Mouse (Mus musculus) limb, embryonic 14.5 days (tissue): ENCODE measurements around the gene Krt23. TPM values are rescaled to one million over a fixed set of nuclear protein-coding genes. Genes with fewer than 3 reads are reported as not detected.

Source experiments
- ATAC-seq: fragments of 200-750 bp; cut with Nextera tagmentation; 2 replicates; pipeline ENCODE4 v1.8.0; 2017; ENCODE audit warnings: low read depth, moderate number of reproducible peaks, moderate TSS enrichment; ENCODE audit not compliant: low FRiP score
- DNase-seq: peaks from one replicate; pipeline ENCODE4 v3.0.0-alpha.2; 2015; ENCODE audit warnings: low spot score
- H3K27ac ChIP-seq: fragments of 300-500 bp; sonication (generic); replicated peaks from 2 replicates; pipeline ENCODE4 v1.5.1; 2014; ENCODE audit warnings: low read depth, mild to moderate bottlenecking, low read length, moderate library complexity, mixed read lengths
- H3K27me3 ChIP-seq: fragments of 300-500 bp; sonication (generic); 2 replicates; pipeline ENCODE4 v1.6.1; 2014; ENCODE audit warnings: low read length, mixed read lengths; ENCODE audit not compliant: control insufficient read depth, insufficient read depth
- H3K36me3 ChIP-seq: fragments of 300-500 bp; sonication (generic); 2 replicates; pipeline ENCODE4 v1.6.1; 2014; ENCODE audit warnings: mild to moderate bottlenecking, low read length, moderate library complexity, mixed read lengths; ENCODE audit not compliant: control insufficient read depth, insufficient read depth
- H3K4me1 ChIP-seq: fragments of 300-500 bp; sonication (generic); 2 replicates; pipeline ENCODE4 v1.6.1; 2014; ENCODE audit warnings: antibody characterized with exemption, low read length, mixed read lengths; ENCODE audit not compliant: control insufficient read depth, insufficient read depth
- H3K4me2 ChIP-seq: fragments of 300-500 bp; sonication (generic); replicated peaks from 2 replicates; pipeline ENCODE4 v1.6.1; 2014; ENCODE audit warnings: low read depth, mild to moderate bottlenecking, low read length, moderate library complexity; ENCODE audit not compliant: severe bottlenecking
- H3K4me3 ChIP-seq: fragments of 300-500 bp; sonication (generic); replicated peaks from 2 replicates; pipeline ENCODE4 v1.5.1; 2014; ENCODE audit warnings: low read length
- H3K9ac ChIP-seq: fragments of 300-500 bp; sonication (generic); 2 replicates; pipeline ENCODE4 v1.6.1; 2014; ENCODE audit warnings: mild to moderate bottlenecking, low read depth, low read length, moderate library complexity; ENCODE audit not compliant: severe bottlenecking
- H3K9me3 ChIP-seq: fragments of 300-500 bp; sonication (generic); 2 replicates; pipeline ENCODE4 v1.6.1; 2016; ENCODE audit warnings: low read length; ENCODE audit not compliant: control insufficient read depth
- POLR2A ChIP-seq: fragments of 200-500 bp; IDR thresholded peaks from 2 replicates; pipeline ENCODE4 v1.8.0; 2012; ENCODE audit warnings: inconsistent platforms, mild to moderate bottlenecking, moderate library complexity, borderline replicate concordance; ENCODE audit not compliant: insufficient read depth, insufficient read length; ENCODE audit errors: extremely low read depth
- WGBS: fragments of 180-500 bp; shearing (Covaris S2); extraction: QIAGEN DNeasy Blood & Tissue Kit; methylation state at CpG from one replicate; pipeline ENCODE4 v1.1.7; 2014; 5-methylcytosine and 5-hydroxymethylcytosine counted together
- polyA plus RNA-seq, 2 experiments: library from polyadenylated mRNA; depleted of rRNA in 1 of 2; stranded (reverse) in 1 of 2; unstranded in 1 of 2; fragments of >200 nt; fragmentation: Nextera tagmentation in 1 of 2; extraction: Ambion mirVana in 1 of 2; gene quantifications; 2 replicates each; pipeline versions ENCODE4 v1.2.1 to v1.2.3; 2012 to 2014

The Krt23 gene
- polyA plus RNA-seq, 2 experiments = 1.2 to 3.7 TPM

- H3K27me3 ChIP-seq = no peaks in the 10 kb centered on the region
- DNase-seq (peak; percentile 5), ATAC-seq (no peak)
- 53% methylated on average over 12 of the region's 12 CpGs for WGBS
- H3K9me3 ChIP-seq = no peaks in the 10 kb centered on the region
- H3K36me3 ChIP-seq = no peaks in the 10 kb centered on the region
- H3K27ac ChIP-seq = no peak overlapping the region
- H3K4me3 ChIP-seq = no peak overlapping the region
- no peaks in the 10 kb centered on the region for H3K4me1 ChIP-seq
- no peak for TF ChIP-seq POLR2A
- H3K4me2 ChIP-seq = no peak overlapping the region
- no peak overlapping the region for H3K9ac ChIP-seq
Measured at GRCm38 (mm10) chr11:99430670-99431069, 62.3 kb downstream of the Krt23 start.

Other genes with a start within 250 kb of the Krt23 start
Only the 30 nearest of the 31 such genes appear.
- 0.35 and 0.44 TPM in 2 replicates for gene Krt24, start 207.9 kb downstream of the Krt23 start, polyA plus RNA-seq (2012; rRNA removed)
- 0.35 TPM in 1 of 2 replicates, not detected in the other for gene Krt24, start 207.9 kb downstream of the Krt23 start, polyA plus RNA-seq (2014; fragmentation: Nextera tagmentation; extraction: Ambion mirVana)
- not detected in 2 replicates for gene Krt25, start 170.2 kb downstream of the Krt23 start, polyA plus RNA-seq (2012; rRNA removed)
- gene Krt25, start 170.2 kb downstream of the Krt23 start, polyA plus RNA-seq (2014; fragmentation: Nextera tagmentation; extraction: Ambion mirVana) = not detected in 2 replicates
- gene Krt26, start 155.2 kb downstream of the Krt23 start, polyA plus RNA-seq (2012; rRNA removed) = not detected in 2 replicates
- not detected in 2 replicates for gene Krt26, start 155.2 kb downstream of the Krt23 start, polyA plus RNA-seq (2014; fragmentation: Nextera tagmentation; extraction: Ambion mirVana)
- gene Krt27, start 142.0 kb downstream of the Krt23 start, polyA plus RNA-seq (2012; rRNA removed) = not detected in 2 replicates
- not detected in 2 replicates for gene Krt27, start 142.0 kb downstream of the Krt23 start, polyA plus RNA-seq (2014; fragmentation: Nextera tagmentation; extraction: Ambion mirVana)
- 0.16 and 0.22 TPM in 2 replicates for gene Krt28, start 118.2 kb downstream of the Krt23 start, polyA plus RNA-seq (2012; rRNA removed)
- 0.28 TPM in 1 of 2 replicates, not detected in the other for gene Krt28, start 118.2 kb downstream of the Krt23 start, polyA plus RNA-seq (2014; fragmentation: Nextera tagmentation; extraction: Ambion mirVana)
- gene Krt10, start 103.8 kb downstream of the Krt23 start, polyA plus RNA-seq (2012; rRNA removed) = 131 and 242 TPM in 2 replicates
- 119 and 176 TPM in 2 replicates for gene Krt10, start 103.8 kb downstream of the Krt23 start, polyA plus RNA-seq (2014; fragmentation: Nextera tagmentation; extraction: Ambion mirVana)
- 0.03 TPM in 1 of 2 replicates, not detected in the other for gene Krt12, start 70.9 kb downstream of the Krt23 start, polyA plus RNA-seq (2012; rRNA removed)
- gene Krt12, start 70.9 kb downstream of the Krt23 start, polyA plus RNA-seq (2014; fragmentation: Nextera tagmentation; extraction: Ambion mirVana) = 0.11 TPM in 1 of 2 replicates, not detected in the other
- 0.24 and 0.26 TPM in 2 replicates for gene Krt20, start 55.0 kb downstream of the Krt23 start, polyA plus RNA-seq (2012; rRNA removed)
- 0.26 and 0.37 TPM in 2 replicates for gene Krt20, start 55.0 kb downstream of the Krt23 start, polyA plus RNA-seq (2014; fragmentation: Nextera tagmentation; extraction: Ambion mirVana)
- gene Krt39, start 28.2 kb upstream of the Krt23 start, polyA plus RNA-seq (2012; rRNA removed) = not detected in 2 replicates
- not detected in 2 replicates for gene Krt39, start 28.2 kb upstream of the Krt23 start, polyA plus RNA-seq (2014; fragmentation: Nextera tagmentation; extraction: Ambion mirVana)
- gene Krt40, start 50.0 kb upstream of the Krt23 start, polyA plus RNA-seq (2012; rRNA removed) = not detected in 2 replicates
- gene Krt40, start 50.0 kb upstream of the Krt23 start, polyA plus RNA-seq (2014; fragmentation: Nextera tagmentation; extraction: Ambion mirVana) = not detected in 2 replicates
- 0.09 TPM in 1 of 2 replicates, not detected in the other for gene Krtap3-3, start 57.7 kb upstream of the Krt23 start, polyA plus RNA-seq (2012; rRNA removed)
- not detected in 2 replicates for gene Krtap3-3, start 57.7 kb upstream of the Krt23 start, polyA plus RNA-seq (2014; fragmentation: Nextera tagmentation; extraction: Ambion mirVana)
- gene Krtap3-2, start 63.7 kb upstream of the Krt23 start, polyA plus RNA-seq (2012; rRNA removed) = not detected in 2 replicates
- gene Krtap3-2, start 63.7 kb upstream of the Krt23 start, polyA plus RNA-seq (2014; fragmentation: Nextera tagmentation; extraction: Ambion mirVana) = not detected in 2 replicates
- not detected in 2 replicates for gene Gm11939, start 66.3 kb upstream of the Krt23 start, polyA plus RNA-seq (2012; rRNA removed)
- not detected in 2 replicates for gene Gm11939, start 66.3 kb upstream of the Krt23 start, polyA plus RNA-seq (2014; fragmentation: Nextera tagmentation; extraction: Ambion mirVana)
- not detected in 2 replicates for gene Krtap3-1, start 73.5 kb upstream of the Krt23 start, polyA plus RNA-seq (2012; rRNA removed)
- gene Krtap3-1, start 73.5 kb upstream of the Krt23 start, polyA plus RNA-seq (2014; fragmentation: Nextera tagmentation; extraction: Ambion mirVana) = not detected in 2 replicates
- gene Krtap1-5, start 87.9 kb upstream of the Krt23 start, polyA plus RNA-seq (2012; rRNA removed) = not detected in 2 replicates
- gene Krtap1-5, start 87.9 kb upstream of the Krt23 start, polyA plus RNA-seq (2014; fragmentation: Nextera tagmentation; extraction: Ambion mirVana) = not detected in 2 replicates
- gene Krtap1-4, start 90.5 kb upstream of the Krt23 start, polyA plus RNA-seq (2012; rRNA removed) = not detected in 2 replicates
- gene Krtap1-4, start 90.5 kb upstream of the Krt23 start, polyA plus RNA-seq (2014; fragmentation: Nextera tagmentation; extraction: Ambion mirVana) = not detected in 2 replicates
- gene Krtap1-3, start 98.2 kb upstream of the Krt23 start, polyA plus RNA-seq (2012; rRNA removed) = not detected in 2 replicates
- gene Krtap1-3, start 98.2 kb upstream of the Krt23 start, polyA plus RNA-seq (2014; fragmentation: Nextera tagmentation; extraction: Ambion mirVana) = not detected in 2 replicates
- not detected in 2 replicates for gene Krtap9-3, start 105.0 kb upstream of the Krt23 start, polyA plus RNA-seq (2012; rRNA removed)
- not detected in 2 replicates for gene Krtap9-3, start 105.0 kb upstream of the Krt23 start, polyA plus RNA-seq (2014; fragmentation: Nextera tagmentation; extraction: Ambion mirVana)
- not detected in 2 replicates for gene Gm11938, start 110.2 kb upstream of the Krt23 start, polyA plus RNA-seq (2012; rRNA removed)
- gene Gm11938, start 110.2 kb upstream of the Krt23 start, polyA plus RNA-seq (2014; fragmentation: Nextera tagmentation; extraction: Ambion mirVana) = not detected in 2 replicates
- gene Gm11937, start 117.1 kb upstream of the Krt23 start, polyA plus RNA-seq (2012; rRNA removed) = not detected in 2 replicates
- not detected in 2 replicates for gene Gm11937, start 117.1 kb upstream of the Krt23 start, polyA plus RNA-seq (2014; fragmentation: Nextera tagmentation; extraction: Ambion mirVana)
- not detected in 2 replicates for gene Krtap2-4, start 121.7 kb upstream of the Krt23 start, polyA plus RNA-seq (2012; rRNA removed)
- gene Krtap2-4, start 121.7 kb upstream of the Krt23 start, polyA plus RNA-seq (2014; fragmentation: Nextera tagmentation; extraction: Ambion mirVana) = not detected in 2 replicates
- gene Gm11562, start 127.3 kb upstream of the Krt23 start, polyA plus RNA-seq (2012; rRNA removed) = not detected in 2 replicates
- gene Gm11562, start 127.3 kb upstream of the Krt23 start, polyA plus RNA-seq (2014; fragmentation: Nextera tagmentation; extraction: Ambion mirVana) = not detected in 2 replicates
- not detected in 2 replicates for gene Krtap4-1, start 135.1 kb upstream of the Krt23 start, polyA plus RNA-seq (2012; rRNA removed)
- gene Krtap4-1, start 135.1 kb upstream of the Krt23 start, polyA plus RNA-seq (2014; fragmentation: Nextera tagmentation; extraction: Ambion mirVana) = not detected in 2 replicates
- not detected in 2 replicates for gene Krtap4-2, start 141.9 kb upstream of the Krt23 start, polyA plus RNA-seq (2012; rRNA removed)
- not detected in 2 replicates for gene Krtap4-2, start 141.9 kb upstream of the Krt23 start, polyA plus RNA-seq (2014; fragmentation: Nextera tagmentation; extraction: Ambion mirVana)
- gene Krtap4-7, start 151.0 kb upstream of the Krt23 start, polyA plus RNA-seq (2012; rRNA removed) = not detected in 2 replicates
- not detected in 2 replicates for gene Krtap4-7, start 151.0 kb upstream of the Krt23 start, polyA plus RNA-seq (2014; fragmentation: Nextera tagmentation; extraction: Ambion mirVana)
- gene Gm11555, start 157.1 kb upstream of the Krt23 start, polyA plus RNA-seq (2012; rRNA removed) = not detected in 2 replicates
- gene Gm11555, start 157.1 kb upstream of the Krt23 start, polyA plus RNA-seq (2014; fragmentation: Nextera tagmentation; extraction: Ambion mirVana) = not detected in 2 replicates
- not detected in 2 replicates for gene Gm11563, start 165.8 kb upstream of the Krt23 start, polyA plus RNA-seq (2012; rRNA removed)
- not detected in 2 replicates for gene Gm11563, start 165.8 kb upstream of the Krt23 start, polyA plus RNA-seq (2014; fragmentation: Nextera tagmentation; extraction: Ambion mirVana)
- not detected in 2 replicates for gene Krtap4-6, start 172.8 kb upstream of the Krt23 start, polyA plus RNA-seq (2012; rRNA removed)
- not detected in 2 replicates for gene Krtap4-6, start 172.8 kb upstream of the Krt23 start, polyA plus RNA-seq (2014; fragmentation: Nextera tagmentation; extraction: Ambion mirVana)
- gene Gm14190, start 197.6 kb upstream of the Krt23 start, polyA plus RNA-seq (2012; rRNA removed) = not detected in 2 replicates
- not detected in 2 replicates for gene Gm14190, start 197.6 kb upstream of the Krt23 start, polyA plus RNA-seq (2014; fragmentation: Nextera tagmentation; extraction: Ambion mirVana)
- not detected in 2 replicates for gene Gm14180, start 241.2 kb upstream of the Krt23 start, polyA plus RNA-seq (2012; rRNA removed)
- gene Gm14180, start 241.2 kb upstream of the Krt23 start, polyA plus RNA-seq (2014; fragmentation: Nextera tagmentation; extraction: Ambion mirVana) = not detected in 2 replicates